Mouse (Mus musculus) forebrain, postnatal 0 days (tissue): ENCODE results near the gene Fabp3. TPM values are rescaled to one million over a fixed set of nuclear protein-coding genes. Genes with fewer than 3 reads are reported as not detected.

Experiments
- ATAC-seq: fragments of 200-750 bp; cut with Nextera tagmentation; 2 replicates; pipeline ENCODE4 v1.8.0; 2017; ENCODE audit warnings: mild to moderate bottlenecking, moderate library complexity
- DNase-seq: peaks from one replicate; pipeline ENCODE4 v3.0.0-alpha.2; 2015
- H3K27ac ChIP-seq: fragments of 300-500 bp; sonication (generic); 2 replicates; pipeline ENCODE4 v1.5.1; 2014; ENCODE audit warnings: low read depth, mild to moderate bottlenecking, antibody characterized with exemption, low read length, moderate library complexity, mixed read lengths
- H3K27me3 ChIP-seq: fragments of 300-500 bp; sonication (generic); 2 replicates; pipeline ENCODE4 v1.6.1; 2014; ENCODE audit warnings: mild to moderate bottlenecking, low read length, mixed read lengths; ENCODE audit not compliant: insufficient read depth
- H3K36me3 ChIP-seq: fragments of 300-500 bp; sonication (generic); 2 replicates; pipeline ENCODE4 v1.6.1; 2014; ENCODE audit warnings: mild to moderate bottlenecking, moderate library complexity; ENCODE audit not compliant: insufficient read depth
- H3K4me1 ChIP-seq: fragments of 300-500 bp; sonication (generic); 2 replicates; pipeline ENCODE4 v1.6.1; 2014; ENCODE audit warnings: antibody characterized with exemption; ENCODE audit not compliant: insufficient read depth
- H3K4me2 ChIP-seq: fragments of 300-500 bp; sonication (generic); 2 replicates; pipeline ENCODE4 v1.6.1; 2014; ENCODE audit warnings: low read depth, mild to moderate bottlenecking, moderate library complexity
- H3K4me3 ChIP-seq: fragments of 300-500 bp; sonication (generic); 2 replicates; pipeline ENCODE4 v1.5.1; 2014; ENCODE audit warnings: low read depth, low read length, mixed read lengths
- H3K9ac ChIP-seq: fragments of 300-500 bp; sonication (generic); 2 replicates; pipeline ENCODE4 v1.6.1; 2014; ENCODE audit warnings: mild to moderate bottlenecking
- H3K9me3 ChIP-seq: fragments of 300-500 bp; sonication (generic); 2 replicates; pipeline ENCODE4 v1.6.1; 2016; ENCODE audit warnings: low read length
- CTCF ChIP-seq: sonication (generic); IDR thresholded peaks from 2 replicates; pipeline ENCODE4 v1.5.1; 2016; ENCODE audit warnings: antibody characterized with exemption, control low read depth, low read depth
- WGBS: fragments of 180-500 bp; shearing (Covaris S2); extraction: QIAGEN DNeasy Blood & Tissue Kit; methylation state at CpG from one replicate; pipeline ENCODE4 v1.1.7; 2014; 5-methylcytosine and 5-hydroxymethylcytosine counted together
- polyA plus RNA-seq: library from polyadenylated mRNA; unstranded; fragments of >200 nt; fragmentation: Nextera tagmentation; extraction: Ambion mirVana; gene quantifications from 2 replicates; pipeline ENCODE4 v1.2.1, GENCODE M21; 2015
- total RNA-seq: library from RNA; depleted of rRNA; stranded (reverse); fragments of >200 nt; gene quantifications from 2 replicates; pipeline ENCODE4 v1.2.3, GENCODE M21; 2014

The Fabp3 gene
- total and polyA plus RNA-seq, 2 experiments from 2014 or later, result 129 to 318 TPM

GRCm38 (mm10) chr4:130316691-130317090 is 8.3 kb downstream of the Fabp3 start:
- Histone ChIP-seq H3K36me3 (peaks cover 55% of the 10 kb centered on the region), H3K9ac (no peak overlapping the region), H3K27me3 (no peaks in the 10 kb centered on the region), H3K4me2 (no peak overlapping the region), H3K27ac (no peak overlapping the region), H3K4me3 (no peak overlapping the region), H3K4me1 (no peaks in the 10 kb centered on the region), H3K9me3 (no peaks in the 10 kb centered on the region)
- TF ChIP-seq CTCF, result no peak
- ATAC-seq (no peak), DNase-seq (no peak)
- 77% methylated on average over 10 of the region's 10 CpGs for WGBS

GRCm38 (mm10) chr4:130318122-130318521 is 9.7 kb downstream of the Fabp3 start:
- no peak overlapping the region for H3K9ac ChIP-seq
- no peak overlapping the region for H3K4me3 ChIP-seq
- ATAC-seq, result no peak
- H3K27me3 ChIP-seq, result no peaks in the 10 kb centered on the region
- H3K36me3 ChIP-seq, result peaks cover 59% of the 10 kb centered on the region
- H3K4me1 ChIP-seq, result no peaks in the 10 kb centered on the region
- DNase-seq, result no peak
- no peaks in the 10 kb centered on the region for H3K9me3 ChIP-seq
- 72% methylated on average over 3 of the region's 3 CpGs for WGBS
- TF ChIP-seq CTCF, result no peak
- H3K4me2 ChIP-seq, result no peak overlapping the region
- no peak overlapping the region for H3K27ac ChIP-seq

- peaks cover 59% of the 10 kb centered on the region for H3K36me3 ChIP-seq
These were observed 11.2 kb downstream of the Fabp3 start for GRCm38 (mm10) chr4:130319564-130319963.

GRCm38 (mm10) chr4:130321640-130322039 is 13.2 kb downstream of the Fabp3 start:
- H3K27ac ChIP-seq, result no peak overlapping the region
- DNase-seq (no peak), ATAC-seq (no peak)
- H3K4me1 ChIP-seq, result no peaks in the 10 kb centered on the region
- H3K4me2 ChIP-seq, result no peak overlapping the region
- 91% methylated on average over 7 of the region's 7 CpGs for WGBS
- no peak for TF ChIP-seq CTCF
- no peaks in the 10 kb centered on the region for H3K27me3 ChIP-seq
- no peaks in the 10 kb centered on the region for H3K9me3 ChIP-seq
- H3K4me3 ChIP-seq, result no peak overlapping the region
- H3K9ac ChIP-seq, result no peak overlapping the region
- peaks cover 56% of the 10 kb centered on the region for H3K36me3 ChIP-seq

More at GRCm38 (mm10) chr4:130319564-130319963, 11.2 kb downstream of the Fabp3 start:
- Histone ChIP-seq H3K4me3 (no peak overlapping the region), H3K4me2 (no peak overlapping the region), H3K9me3 (no peaks in the 10 kb centered on the region), H3K27ac (no peak overlapping the region), H3K9ac (no peak overlapping the region), H3K27me3 (no peaks in the 10 kb centered on the region), H3K4me1 (no peaks in the 10 kb centered on the region)
- ATAC-seq, result no peak
- WGBS, result 81% methylated on average over 7 of the region's 7 CpGs
- no peak for TF ChIP-seq CTCF
- DNase-seq, result no peak

- Histone ChIP-seq H3K27me3 (no peaks in the 10 kb centered on the region), H3K9ac (no peak overlapping the region), H3K4me1 (no peaks in the 10 kb centered on the region), H3K36me3 (peaks cover 56% of the 10 kb centered on the region), H3K4me2 (no peak overlapping the region), H3K27ac (no peak overlapping the region), H3K9me3 (no peaks in the 10 kb centered on the region), H3K4me3 (no peak overlapping the region)
- DNase-seq, result no peak
- ATAC-seq, result no peak
- 78% methylated on average over 7 of the region's 7 CpGs for WGBS
- TF ChIP-seq CTCF, result no peak
These were observed 14.2 kb downstream of the Fabp3 start for GRCm38 (mm10) chr4:130322567-130322966.

GRCm38 (mm10) chr4:130323165-130323564 is 14.8 kb downstream of the Fabp3 start:
- no peak for TF ChIP-seq CTCF
- no peak for ATAC-seq
- Histone ChIP-seq H3K27ac (no peak overlapping the region), H3K9ac (no peak overlapping the region), H3K4me3 (no peak overlapping the region), H3K9me3 (no peaks in the 10 kb centered on the region), H3K36me3 (peaks cover 56% of the 10 kb centered on the region), H3K27me3 (no peaks in the 10 kb centered on the region), H3K4me2 (no peak overlapping the region), H3K4me1 (no peaks in the 10 kb centered on the region)
- WGBS, result 92% methylated on average over 1 of the region's 1 CpGs
- no peak for DNase-seq

- no peak overlapping the region for H3K9ac ChIP-seq
- H3K4me3 ChIP-seq, result no peak overlapping the region
- no peaks in the 10 kb centered on the region for H3K4me1 ChIP-seq
- no peaks in the 10 kb centered on the region for H3K27me3 ChIP-seq
- no peak for TF ChIP-seq CTCF
- no peak for DNase-seq
- WGBS, result 56% methylated on average over 5 of the region's 5 CpGs
- no peak overlapping the region for H3K27ac ChIP-seq
- no peak for ATAC-seq
- H3K36me3 ChIP-seq, result peaks cover 58% of the 10 kb centered on the region
- no peak overlapping the region for H3K4me2 ChIP-seq
- H3K9me3 ChIP-seq, result no peaks in the 10 kb centered on the region
These were observed 15.2 kb downstream of the Fabp3 start for GRCm38 (mm10) chr4:130323607-130324006.

- TF ChIP-seq CTCF, result peak; percentile 16
- no peak for ATAC-seq
- peaks cover 63% of the 10 kb centered on the region for H3K36me3 ChIP-seq
These were observed 17.1 kb downstream of the Fabp3 start for GRCm38 (mm10) chr4:130325446-130325845.

More at GRCm38 (mm10) chr4:130325446-130325845, 17.1 kb downstream of the Fabp3 start:
- 98% methylated on average over 2 of the region's 2 CpGs for WGBS
- DNase-seq, result no peak
- no peaks in the 10 kb centered on the region for H3K4me1 ChIP-seq
- no peaks in the 10 kb centered on the region for H3K27me3 ChIP-seq
- no peak overlapping the region for H3K9ac ChIP-seq
- no peak overlapping the region for H3K4me2 ChIP-seq
- H3K4me3 ChIP-seq, result no peak overlapping the region
- no peaks in the 10 kb centered on the region for H3K9me3 ChIP-seq
- no peak overlapping the region for H3K27ac ChIP-seq
